Mouse (Mus musculus): ENCODE data around the gene Wdr63.

- TF ChIP-seq CTCF (IDR thresholded peaks at IDR 0.05; ENCODE audit: borderline replicate concordance, extremely low read depth, insufficient read depth, insufficient read length) (no peak), POLR2A (IDR thresholded peaks at IDR 0.05; ENCODE audit: borderline replicate concordance, extremely low read depth, insufficient read depth, insufficient read length, poor library complexity, severe bottlenecking) (no peak)
Measured at GRCm38 (mm10) chr3:146028406-146028805, 79.5 kb downstream of the Wdr63 start.
